Mouse (Mus musculus) retina, postnatal 1 day (tissue): ENCODE results near the gene Adh6b.
"Not testable (repeated sequence)": the region's sequence is repeated elsewhere in the genome, so short reads cannot be mapped to it uniquely, and the experiment has no call there.

Experiments used
- DNase-seq: peaks from one replicate; pipeline ENCODE4 v3.0.0-alpha.2; 2012

Gene Adh6b

DNA sequence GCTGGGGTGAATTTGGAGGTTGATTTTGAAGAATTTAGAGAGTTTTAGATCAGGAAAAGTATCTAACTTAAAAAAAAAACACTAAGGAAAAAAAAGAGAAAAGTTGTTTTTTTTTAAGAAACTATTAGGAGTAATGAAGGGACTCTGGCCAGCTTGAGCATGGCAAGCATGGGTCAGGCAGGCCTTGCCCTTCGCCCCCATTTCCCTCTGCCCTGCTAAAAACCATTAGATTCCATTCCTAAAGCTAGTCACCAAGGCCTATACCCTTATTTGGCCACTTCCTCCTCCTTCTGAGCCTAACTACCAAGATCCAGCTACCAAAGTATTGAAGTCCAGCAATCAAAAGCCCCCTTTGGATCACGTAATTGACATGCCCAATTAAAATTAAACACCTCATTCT, 24.6 kb downstream of the Adh6b start:
- DNase-seq: no peak

DNA sequence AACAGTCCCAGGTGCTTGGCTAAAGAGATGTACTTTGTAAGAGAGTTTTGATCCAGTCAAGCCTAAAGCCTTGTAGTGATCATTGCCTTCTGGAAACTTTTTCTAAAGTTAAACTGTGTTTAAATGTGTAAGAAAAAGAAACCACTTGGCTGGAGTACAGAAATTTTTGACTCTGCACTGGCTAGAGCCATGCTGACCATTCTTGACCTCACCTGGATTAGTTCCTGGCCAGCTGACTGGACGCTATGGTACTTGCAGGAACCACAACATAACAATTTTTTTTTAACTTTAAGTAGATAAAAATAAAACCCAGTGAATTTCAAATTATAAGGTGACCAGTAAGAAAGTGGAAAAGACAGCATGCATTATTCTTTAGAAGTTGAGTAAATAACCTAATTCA, 28.0 kb downstream of the Adh6b start:
- DNase-seq: no peak

DNA sequence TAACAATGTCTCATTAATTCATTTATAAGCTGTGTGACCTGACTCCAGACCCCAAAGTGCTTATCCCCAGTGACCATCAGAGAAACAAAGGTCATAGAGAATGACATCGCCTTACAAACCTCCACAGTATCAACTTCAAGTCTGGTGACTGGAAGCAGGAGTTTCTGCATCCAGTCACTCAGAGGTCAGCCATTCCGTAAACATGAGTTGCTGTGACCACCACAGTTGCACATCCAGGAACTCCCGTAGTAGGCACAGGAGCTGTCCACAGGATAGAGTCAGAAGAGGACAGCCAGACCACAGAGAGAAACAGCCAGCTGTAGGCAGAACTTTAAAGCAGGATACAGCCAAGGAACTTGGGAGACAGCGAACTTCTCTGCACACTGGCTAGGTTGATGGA, 28.7 kb downstream of the Adh6b start:
- not testable (repeated sequence) for DNase-seq

DNA sequence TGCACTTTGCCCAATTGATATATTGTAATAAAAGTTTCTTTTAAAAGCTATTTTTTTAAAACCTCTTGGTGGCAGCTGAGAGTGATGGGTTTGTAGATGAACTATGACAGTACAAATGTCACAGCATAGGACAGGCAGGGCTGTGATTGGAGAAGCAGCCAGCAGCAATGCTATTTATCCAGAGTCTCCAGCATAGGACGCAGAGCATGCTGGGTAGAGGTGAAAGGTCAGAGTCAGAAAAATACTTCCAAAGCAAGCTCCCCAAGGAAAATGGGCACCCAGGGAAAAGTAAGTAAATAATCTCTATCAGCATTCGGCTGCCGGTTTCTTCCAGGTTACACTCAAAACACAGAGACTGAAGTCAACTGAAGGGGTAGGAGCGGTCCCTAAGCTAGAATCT, 32.3 kb downstream of the Adh6b start:
- DNase-seq: peak; percentile 7

DNA sequence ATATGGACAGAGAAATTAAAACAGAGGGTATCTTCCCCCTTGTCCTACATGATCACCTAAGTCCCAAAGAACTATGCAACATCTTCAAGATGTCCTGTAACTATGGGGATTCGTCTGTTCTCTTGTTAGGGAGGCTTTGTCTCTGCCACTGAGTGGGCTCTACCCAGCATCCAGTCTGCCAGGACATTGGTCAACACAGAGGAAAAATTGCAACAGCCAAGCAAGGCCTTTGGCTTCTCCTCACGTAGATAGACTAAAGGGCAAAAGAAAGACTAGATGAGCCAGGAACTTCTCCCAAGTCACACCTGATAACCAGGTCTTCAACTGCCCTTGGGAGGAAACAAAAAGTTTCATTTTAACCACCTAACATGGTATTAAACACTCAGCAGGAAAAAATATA, 33.6 kb downstream of the Adh6b start:
- no peak for DNase-seq

DNA sequence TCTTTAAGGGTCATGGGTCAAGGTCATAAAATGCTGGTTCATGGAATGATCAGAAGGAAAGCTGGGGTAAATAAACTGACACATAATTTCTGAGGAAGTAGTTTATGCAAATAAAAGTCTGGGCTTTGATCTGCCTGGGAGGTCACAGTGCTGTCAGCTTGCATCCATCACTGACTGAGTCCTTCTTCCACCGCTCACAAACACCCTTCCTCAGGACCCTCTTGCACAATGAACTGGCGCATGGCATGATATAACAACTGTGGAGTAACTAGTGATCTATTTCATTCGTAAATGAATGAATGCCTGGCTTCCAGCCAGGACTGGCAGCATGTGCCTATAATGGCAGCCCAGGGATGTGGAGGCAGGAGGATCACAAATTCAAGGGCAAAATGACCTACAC, 39.6 kb downstream of the Adh6b start:
- DNase-seq: peak; percentile 94

DNA sequence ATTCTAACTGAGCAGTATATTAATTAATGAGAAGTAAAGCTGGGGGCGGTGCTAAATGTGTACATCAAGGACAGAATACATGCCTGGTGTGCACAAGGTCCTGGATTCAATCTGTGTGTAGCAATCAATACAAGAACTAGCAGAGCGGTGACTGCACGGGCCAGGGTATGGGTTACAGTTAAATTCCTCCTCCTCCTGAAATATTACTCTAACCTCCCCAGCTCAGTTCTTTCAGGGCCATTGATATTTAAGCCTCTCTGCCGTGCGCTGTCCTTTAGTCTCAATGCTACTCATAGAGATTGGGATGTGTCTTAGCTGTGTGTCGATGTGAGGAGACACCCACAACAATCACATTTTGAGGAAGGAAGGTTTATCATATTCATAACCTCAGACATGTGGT, 45.6 kb downstream of the Adh6b start:
- no peak for DNase-seq

DNA sequence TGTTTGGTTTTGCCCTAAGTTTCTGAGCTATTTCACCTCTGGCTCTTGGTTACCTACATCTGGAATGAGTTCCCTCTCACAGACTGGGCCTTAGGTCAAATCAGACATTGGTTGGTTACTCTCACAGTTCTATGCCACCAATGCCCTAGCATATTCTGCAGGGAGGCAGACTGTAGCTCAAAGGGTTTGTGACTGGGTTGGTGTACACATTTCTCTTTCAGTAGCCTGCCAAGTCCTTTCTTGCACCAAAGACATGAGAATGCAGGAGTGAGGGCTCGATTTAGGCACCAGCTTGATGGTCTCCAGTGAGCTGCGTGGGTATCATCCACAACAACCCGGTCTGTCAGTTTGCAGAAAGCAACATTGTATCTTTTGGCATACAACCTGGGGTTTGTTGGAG, 63.3 kb downstream of the Adh6b start:
- no peak for DNase-seq

DNA sequence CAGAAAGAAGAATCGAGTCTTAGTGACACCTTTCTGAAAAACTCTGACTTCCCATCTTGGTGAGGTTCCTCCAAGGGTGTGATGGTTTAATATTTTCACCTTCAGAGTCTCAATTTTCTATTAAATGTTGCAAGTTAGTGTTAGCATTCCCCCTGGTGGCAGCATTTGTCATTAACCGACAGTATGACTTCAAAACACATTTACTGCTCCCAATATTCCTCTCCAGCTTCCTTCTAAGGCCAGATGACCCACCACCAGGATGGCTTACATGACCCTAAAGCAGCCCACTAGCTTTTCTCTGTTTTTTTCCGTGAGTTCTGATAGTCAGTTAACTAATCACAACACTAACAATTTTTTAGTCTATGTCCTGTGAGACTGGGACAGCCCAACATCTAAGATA, 63.8 kb downstream of the Adh6b start:
- DNase-seq: peak; percentile 47

DNA sequence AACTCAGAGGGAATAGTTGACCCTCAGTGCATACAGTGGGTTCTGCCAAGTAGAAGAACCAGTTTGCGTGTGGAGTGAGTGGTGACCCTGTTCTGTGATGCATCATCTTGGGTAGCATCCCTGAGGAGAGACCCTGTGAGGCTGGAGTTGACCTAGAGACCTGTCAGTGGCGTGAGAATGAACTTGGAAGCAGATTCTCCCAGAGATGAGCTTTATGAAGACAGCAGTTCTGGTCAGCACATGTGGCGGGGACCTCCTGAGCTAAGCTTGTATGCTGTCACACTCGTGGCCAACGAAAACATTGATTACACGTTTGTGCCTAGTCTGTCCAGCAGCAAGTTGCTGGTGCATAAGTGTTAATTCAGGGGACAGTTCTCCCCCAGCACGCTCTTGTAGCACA, 64.3 kb downstream of the Adh6b start:
- DNase-seq: no peak

DNA sequence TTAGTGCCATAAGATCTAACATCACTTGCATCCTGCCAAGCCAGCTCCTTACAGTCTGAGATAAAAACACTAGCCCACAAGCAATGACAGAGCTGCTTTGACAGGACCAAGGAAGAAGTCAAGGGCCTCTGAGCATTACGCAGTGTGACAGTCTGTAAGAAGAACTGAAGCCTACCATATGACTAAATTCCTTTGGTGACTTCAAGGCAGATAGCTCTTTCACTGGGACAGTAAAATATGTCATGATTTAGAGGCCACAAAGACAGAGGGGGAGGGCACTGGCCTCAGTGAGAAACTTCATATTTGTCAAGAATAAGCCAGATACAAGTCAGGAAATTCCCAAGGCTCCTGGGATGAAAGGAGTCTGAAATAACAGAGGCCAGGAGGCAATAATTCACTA, 66.3 kb downstream of the Adh6b start:
- no peak for DNase-seq
